Mouse (Mus musculus) ES-E14 (cell line): ENCODE results near the gene Ttll7. TPM values are rescaled to one million over a fixed set of nuclear protein-coding genes. Genes with fewer than 3 reads are reported as not detected.
A peak's percentile ranks its signal among the peaks of the same experiment; 100 is the strongest.

ENCODE experiments used
- DNase-seq: peaks from one replicate; pipeline ENCODE4 v3.0.0-alpha.2; 2013; ENCODE audit warnings: low read depth, low spot score
- H3K27ac ChIP-seq: 2 replicates; pipeline ENCODE4 v1.5.1; 2012; ENCODE audit warnings: low read depth, mild to moderate bottlenecking, low read length, moderate library complexity, mixed read lengths; ENCODE audit not compliant: poor library complexity, insufficient read depth, severe bottlenecking
- H3K36me3 ChIP-seq: 2 replicates; pipeline ENCODE4 v1.6.1; 2012; ENCODE audit warnings: mild to moderate bottlenecking, low read length, moderate library complexity, mixed read lengths; ENCODE audit not compliant: control insufficient read depth, poor library complexity, insufficient read depth, severe bottlenecking
- H3K4me1 ChIP-seq, 2 experiments: fragments of 150-350 bp in 1 of 2; sonication (generic) in 1 of 2; 2 replicates each; pipeline ENCODE4 v1.6.1; 2012; ENCODE audit warnings: low read length in 2 of 2, mild to moderate bottlenecking in 1 of 2, mixed read lengths in 1 of 2; ENCODE audit not compliant: control insufficient read depth in 2 of 2, insufficient read depth in 2 of 2, poor library complexity in 1 of 2
- H3K4me3 ChIP-seq, 2 experiments: fragments of 150-350 bp in 1 of 2; sonication (generic) in 1 of 2; 2 replicates each; pipeline ENCODE4 v1.5.1; 2012; ENCODE audit warnings: low read length in 2 of 2, low read depth in 1 of 2, mild to moderate bottlenecking in 1 of 2, mixed read lengths in 1 of 2; ENCODE audit not compliant: insufficient read depth in 1 of 2, poor library complexity in 1 of 2, severe bottlenecking in 1 of 2
- H3K9ac ChIP-seq: 2 replicates; pipeline ENCODE4 v1.6.1; 2012; ENCODE audit warnings: low read depth, mild to moderate bottlenecking, low read length, mixed read lengths; ENCODE audit not compliant: poor library complexity, insufficient read depth, severe bottlenecking
- H3K9me3 ChIP-seq: fragments of 150-350 bp; sonication (generic); 2 replicates; pipeline ENCODE4 v1.6.1; 2012; ENCODE audit warnings: low read depth, mild to moderate bottlenecking, low read length; ENCODE audit not compliant: control insufficient read depth, insufficient read depth
- CHD2 ChIP-seq: IDR thresholded peaks from 2 replicates; pipeline ENCODE4 v1.6.1; 2014; ENCODE audit warnings: mild to moderate bottlenecking, low read depth, low read length, inconsistent platforms
- HCFC1 ChIP-seq: IDR thresholded peaks from 2 replicates; pipeline ENCODE4 v1.6.1; 2012; ENCODE audit warnings: low read length, inconsistent platforms, borderline replicate concordance; ENCODE audit not compliant: insufficient read depth
- MAFK ChIP-seq: IDR thresholded peaks from 2 replicates; pipeline ENCODE4 v1.6.1; 2014; ENCODE audit warnings: mild to moderate bottlenecking, low read depth, low read length, inconsistent platforms; ENCODE audit not compliant: insufficient read depth
- ZC3H11A ChIP-seq: IDR thresholded peaks from 2 replicates; pipeline ENCODE4 v1.6.1; 2012; ENCODE audit warnings: low read depth, mild to moderate bottlenecking, inconsistent platforms, low read length, borderline replicate concordance
- ZNF384 ChIP-seq: IDR thresholded peaks from 2 replicates; pipeline ENCODE4 v1.6.1; 2012; ENCODE audit warnings: low read depth, low read length, inconsistent platforms
- in situ Hi-C, 2 experiments: fragments of 600-800 bp; cut with MboI; formaldehyde crosslinking; loops; one replicate each; pipeline ENCODE4 v1.15.1; 2025; ENCODE audit warnings: low sequenced_read_pairs in 2 of 2, inconsistent platforms in 1 of 2; ENCODE audit not compliant: unreplicated experiment in 2 of 2
- total RNA-seq: library from RNA; depleted of rRNA; stranded (reverse); fragments of 300-350 nt; gene quantifications from 2 replicates; pipeline ENCODE4 v1.2.3, GENCODE M21; 2012

Ttll7 gene
- total RNA-seq, 1 experiment, result 0.94 TPM

DNA sequence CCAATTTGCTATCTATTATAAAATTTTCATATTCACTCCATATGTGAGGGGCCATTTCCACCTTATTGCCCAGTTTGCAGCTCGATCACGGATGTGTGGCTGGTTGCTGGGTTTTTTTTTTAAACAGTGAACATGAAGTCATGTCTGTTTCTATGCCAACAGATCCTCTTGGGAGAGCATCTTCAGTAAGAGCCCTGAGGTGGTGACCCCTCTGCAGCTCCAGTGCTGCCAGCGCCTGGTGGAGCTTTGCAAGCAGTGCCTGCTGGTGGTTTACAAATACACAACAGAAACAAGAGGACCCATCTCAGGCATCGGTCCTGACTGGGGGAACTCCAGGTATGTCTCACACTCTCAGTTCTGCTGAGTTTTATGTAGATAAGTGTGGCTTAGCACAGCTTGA lies 115.7 kb downstream of the Ttll7 start:
- H3K4me1 ChIP-seq, result no peaks in the 10 kb centered on the region
- in situ Hi-C loops, result no loop called here
- no peak overlapping the region for H3K27ac ChIP-seq
- TF ChIP-seq CHD2 (no peak), HCFC1 (no peak), ZNF384 (no peak), ZC3H11A (no peak), MAFK (no peak)
- no peaks in the 10 kb centered on the region for H3K9me3 ChIP-seq
- H3K9ac ChIP-seq, result no peak overlapping the region
- H3K36me3 ChIP-seq, result no peaks in the 10 kb centered on the region
- DNase-seq, result no peak
- no peak overlapping the region for H3K4me3 ChIP-seq

DNA sequence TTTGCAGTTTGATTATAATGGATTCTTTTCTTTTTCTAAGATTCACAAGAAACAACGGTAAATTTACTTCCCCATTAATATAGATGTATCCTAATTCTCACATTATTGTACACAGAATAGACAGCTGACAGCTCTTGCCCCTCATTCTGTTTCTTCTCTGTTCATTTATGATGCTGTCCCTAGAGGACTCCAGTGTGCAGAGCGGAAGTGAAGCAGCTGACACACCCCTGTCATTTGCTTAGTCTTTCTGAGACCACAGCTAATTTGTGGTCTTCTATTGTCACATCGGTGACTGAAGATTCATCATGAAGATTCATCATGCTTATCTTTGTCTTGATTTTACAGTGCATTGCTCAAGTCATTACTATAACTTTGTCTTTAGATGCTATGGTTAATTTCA lies 126.1 kb downstream of the Ttll7 start:
- H3K4me3 ChIP-seq, result no peak overlapping the region
- H3K9ac ChIP-seq, result no peak overlapping the region
- in situ Hi-C loops, result no loop called here
- H3K27ac ChIP-seq, result no peak overlapping the region
- TF ChIP-seq MAFK (no peak), CHD2 (no peak), HCFC1 (no peak), ZNF384 (no peak), ZC3H11A (no peak)
- H3K36me3 ChIP-seq, result no peaks in the 10 kb centered on the region
- H3K9me3 ChIP-seq, result no peaks in the 10 kb centered on the region
- no peaks in the 10 kb centered on the region for H3K4me1 ChIP-seq
- DNase-seq, result no peak

DNA sequence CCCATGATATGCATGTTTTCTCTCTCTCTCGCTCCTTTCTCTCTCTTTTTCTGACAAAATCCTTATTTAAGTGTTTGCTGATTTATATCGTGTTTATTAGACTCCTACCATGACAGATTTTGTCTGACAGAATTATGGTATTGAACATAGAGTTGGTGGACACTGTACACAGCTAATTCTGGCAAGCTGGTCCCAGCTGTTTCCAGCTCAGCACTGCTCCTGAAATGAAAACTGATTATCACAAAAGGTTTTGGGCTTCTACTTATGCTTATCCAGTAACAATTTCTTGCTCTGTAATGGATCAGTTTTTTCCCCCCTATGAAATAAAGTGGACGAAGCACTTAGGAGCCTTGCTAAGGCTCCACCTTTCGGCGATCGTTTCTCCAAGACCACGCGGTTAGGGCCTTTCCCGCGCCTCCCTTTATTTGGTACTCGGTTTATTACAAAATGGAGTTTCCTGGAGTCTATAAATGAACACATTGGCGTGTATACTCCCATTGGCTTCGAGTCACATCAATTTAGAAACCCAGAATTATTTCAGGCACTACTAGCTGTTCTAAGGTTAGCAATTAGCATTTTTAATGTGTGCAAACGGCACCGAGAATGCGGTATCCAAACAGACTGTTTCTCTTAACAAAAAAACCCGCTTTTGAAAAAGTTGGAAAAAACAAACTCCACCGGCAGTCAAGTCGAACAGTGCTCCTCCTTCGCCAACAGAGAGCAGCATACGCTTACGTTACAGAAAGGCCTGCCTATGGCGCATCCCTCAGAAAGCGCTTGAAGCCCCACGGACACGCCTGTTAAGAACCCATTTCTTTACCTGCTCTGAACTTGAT lies 141.9 kb downstream of the Ttll7 start:
- H3K4me3 ChIP-seq, result no peak overlapping the region
- H3K4me1 ChIP-seq, result no peaks in the 10 kb centered on the region
- no peaks in the 10 kb centered on the region for H3K36me3 ChIP-seq
- H3K9ac ChIP-seq, result no peak overlapping the region
- no peaks in the 10 kb centered on the region for H3K9me3 ChIP-seq
- peak; percentile 24 for DNase-seq
- TF ChIP-seq MAFK (no peak), ZC3H11A (peak; percentile 68; the same call in 1 of the 2 replicates), ZNF384 (no peak), HCFC1 (no peak)
- H3K27ac ChIP-seq, result no peak overlapping the region
- in situ Hi-C loops, result no loop called here

DNA sequence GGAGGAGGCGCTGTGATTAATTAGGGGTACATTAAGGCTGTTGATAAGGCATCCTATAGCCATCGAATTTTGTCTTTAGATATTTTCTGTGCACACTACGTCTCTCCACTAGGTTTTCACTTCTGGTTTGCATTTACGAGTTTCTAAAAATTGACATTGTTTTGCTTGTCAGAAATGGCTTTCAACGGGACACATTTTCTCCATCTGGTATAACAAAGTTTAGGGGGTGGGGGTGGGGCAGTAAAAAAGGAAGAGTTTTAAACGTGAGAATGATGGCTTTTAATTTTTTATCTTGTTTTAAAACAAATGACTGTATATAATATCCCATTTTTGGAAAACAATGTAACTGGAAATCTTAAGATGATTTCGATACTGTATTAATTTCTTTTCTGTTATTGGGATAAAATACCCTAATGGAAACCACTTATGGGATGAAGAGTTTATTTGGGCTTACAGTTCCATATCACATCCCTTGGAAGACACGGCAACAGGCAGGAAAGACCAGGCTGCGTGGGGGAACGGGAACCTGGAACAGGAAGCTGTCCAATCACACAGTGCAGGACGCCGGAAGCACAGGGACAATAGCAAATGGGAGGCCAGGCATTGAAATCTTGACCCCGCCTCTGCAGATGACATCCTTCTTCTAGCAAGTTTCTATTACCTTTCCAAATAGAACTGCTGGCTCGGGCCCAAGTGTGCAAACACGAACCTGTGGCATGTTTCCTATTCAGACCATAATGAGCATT lies 142.7 kb downstream of the Ttll7 start:
- H3K9ac ChIP-seq, result no peak overlapping the region
- no peaks in the 10 kb centered on the region for H3K4me1 ChIP-seq
- H3K27ac ChIP-seq, result no peak overlapping the region
- H3K9me3 ChIP-seq, result no peaks in the 10 kb centered on the region
- no peak for DNase-seq
- H3K4me3 ChIP-seq, result no peak overlapping the region
- no peaks in the 10 kb centered on the region for H3K36me3 ChIP-seq
- TF ChIP-seq ZC3H11A, result no peak
- TF ChIP-seq HCFC1, result no peak
- no peak for TF ChIP-seq ZNF384
- TF ChIP-seq MAFK, result no peak
- TF ChIP-seq CHD2, result no peak
- in situ Hi-C loops, result no loop called here
